Mouse (Mus musculus) small intestine, adult 2 months (tissue): Measurements from ENCODE around the gene Spem2.

Experiments used
- CTCF ChIP-seq: fragments of 200-500 bp; IDR thresholded peaks from 2 replicates; pipeline ENCODE4 v1.5.1; 2012; ENCODE audit warnings: low read depth, mild to moderate bottlenecking, control low read depth, inconsistent platforms, low read length, moderate library complexity, mixed read lengths; ENCODE audit not compliant: insufficient replicate concordance, insufficient read length; ENCODE audit errors: extremely low read depth
- POLR2A ChIP-seq: fragments of 200-500 bp; IDR thresholded peaks from 2 replicates; pipeline ENCODE4 v1.6.1; 2012; ENCODE audit warnings: low read depth, mild to moderate bottlenecking, control low read depth, inconsistent platforms, low read length, moderate library complexity

GRCm38 (mm10) chr11:69867335-69867734 lies 49.1 kb upstream of the Spem2 start:
- TF ChIP-seq POLR2A (no peak), CTCF (no peak)
